Mouse (Mus musculus): ENCODE data around the gene Mpeg1. TPM values are rescaled to one million over a fixed set of nuclear protein-coding genes. Genes with fewer than 3 reads are reported as not detected.

Mpeg1 gene
- polyA plus RNA-seq (2016; fragmentation: Nextera tagmentation; extraction: Ambion mirVana) = 0.05 TPM in 1 of 2 replicates, not detected in the other

GRCm38 (mm10) chr19:12460282-12461249, at the start of gene Mpeg1:
Gene Mpeg1, plus strand, starts transcription at chr19:12460779.
- Histone ChIP-seq H3K27me3 (ENCODE audit: insufficient read depth, poor library complexity, severe bottlenecking) (no peaks in the 10 kb centered on the region), H3K27ac (no peak within 1 kb of the TSS), H3K9me3 (no peaks in the 10 kb centered on the region), H3K36me3 (no peaks in the 10 kb centered on the region), H3K4me3 (no peak within 1 kb of the TSS), H3K4me1 (peaks cover 3% of the 10 kb centered on the region)
- WGBS = 80% methylated on average over 11 of the region's 11 CpGs
- DNase-seq (ENCODE audit: low spot score) = no peak

- no peaks in the 10 kb centered on the region for H3K4me1 ChIP-seq
- DNase-seq (ENCODE audit: low spot score) = no peak
- H3K27ac ChIP-seq = no peak overlapping the region
Observed at GRCm38 (mm10) chr19:12413737-12414136, 46.8 kb upstream of the Mpeg1 start.

GRCm38 (mm10) chr19:12417361-12417760, 43.2 kb upstream of the Mpeg1 start, which contains the start of gene Olfr1441:
Gene Olfr1441, plus strand, starts transcription at chr19:12417433.
- DNase-seq (ENCODE audit: low spot score) = no peak
- Histone ChIP-seq H3K9me3 (no peaks in the 10 kb centered on the region), H3K4me3 (no peak within 1 kb of the TSS), H3K36me3 (no peaks in the 10 kb centered on the region), H3K4me1 (no peaks in the 10 kb centered on the region), H3K27me3 (ENCODE audit: insufficient read depth, poor library complexity, severe bottlenecking) (no peaks in the 10 kb centered on the region), H3K27ac (no peak within 1 kb of the TSS)

More at GRCm38 (mm10) chr19:12413737-12414136, 46.8 kb upstream of the Mpeg1 start:
- Histone ChIP-seq H3K4me3 (no peak overlapping the region), H3K36me3 (no peaks in the 10 kb centered on the region), H3K9me3 (no peaks in the 10 kb centered on the region), H3K27me3 (ENCODE audit: insufficient read depth, poor library complexity, severe bottlenecking) (no peaks in the 10 kb centered on the region)

DNA sequence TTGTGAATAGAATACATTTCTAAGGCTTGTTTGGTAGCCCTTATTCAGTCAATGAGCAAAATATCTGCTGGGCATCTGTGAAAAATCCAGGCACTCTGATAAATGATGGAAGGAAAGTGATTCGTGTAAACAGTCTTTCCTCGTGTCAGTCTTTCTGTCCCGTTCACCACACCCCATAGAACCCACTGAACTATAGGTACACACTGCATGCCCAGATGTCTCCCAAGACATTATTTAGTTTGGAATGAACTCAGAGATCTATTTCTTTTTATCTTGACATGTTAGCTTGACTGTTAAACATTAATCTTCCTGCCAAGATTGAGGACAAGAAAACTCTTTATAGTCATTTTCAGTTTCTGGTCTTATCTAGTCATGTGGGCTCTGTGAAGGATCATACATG, 42.3 kb upstream of the Mpeg1 start:
- 73% methylated on average over 3 of the region's 3 CpGs for WGBS

GRCm38 (mm10) chr19:12420555-12420954, 40.0 kb upstream of the Mpeg1 start:
- WGBS = 82% methylated on average over 6 of the region's 6 CpGs
- Histone ChIP-seq H3K9me3 (no peaks in the 10 kb centered on the region), H3K27ac (no peak overlapping the region), H3K27me3 (ENCODE audit: insufficient read depth, poor library complexity, severe bottlenecking) (no peaks in the 10 kb centered on the region), H3K36me3 (no peaks in the 10 kb centered on the region), H3K4me3 (no peak overlapping the region), H3K4me1 (no peaks in the 10 kb centered on the region)
- no peak for DNase-seq (ENCODE audit: low spot score)

More for the DNA sequence above, 42.3 kb upstream of the Mpeg1 start:
- H3K9me3 ChIP-seq = no peaks in the 10 kb centered on the region
- H3K27me3 ChIP-seq (ENCODE audit: insufficient read depth, poor library complexity, severe bottlenecking) = no peaks in the 10 kb centered on the region
- no peak overlapping the region for H3K27ac ChIP-seq
- DNase-seq (ENCODE audit: low spot score) = no peak
- no peaks in the 10 kb centered on the region for H3K4me1 ChIP-seq
- no peaks in the 10 kb centered on the region for H3K36me3 ChIP-seq
- no peak overlapping the region for H3K4me3 ChIP-seq

DNA sequence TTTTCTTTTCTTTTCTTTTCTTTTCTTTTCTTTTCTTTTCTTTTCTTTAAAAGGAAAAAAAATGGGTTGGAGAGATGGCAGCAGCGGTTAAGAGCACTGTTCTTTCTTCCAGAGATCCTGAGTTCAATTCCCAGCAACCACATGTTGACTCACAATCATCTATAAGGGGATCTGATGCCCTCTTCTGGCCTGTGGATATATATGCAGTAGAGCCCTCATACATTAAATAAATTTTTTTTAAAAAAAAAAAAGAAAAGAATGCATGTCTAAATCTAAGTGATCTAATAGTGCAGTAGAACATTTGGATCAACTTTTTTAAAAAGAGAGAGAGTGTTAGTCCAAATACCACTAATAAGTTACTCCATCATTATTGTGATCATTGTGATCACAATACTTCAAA, 38.9 kb upstream of the Mpeg1 start:
- Histone ChIP-seq H3K27ac (no peak overlapping the region), H3K4me3 (no peak overlapping the region), H3K4me1 (no peaks in the 10 kb centered on the region), H3K27me3 (ENCODE audit: insufficient read depth, poor library complexity, severe bottlenecking) (no peaks in the 10 kb centered on the region), H3K36me3 (no peaks in the 10 kb centered on the region), H3K9me3 (no peaks in the 10 kb centered on the region)
- WGBS = 70% methylated on average over 1 of the region's 1 CpGs
- DNase-seq (ENCODE audit: low spot score) = no peak

DNA sequence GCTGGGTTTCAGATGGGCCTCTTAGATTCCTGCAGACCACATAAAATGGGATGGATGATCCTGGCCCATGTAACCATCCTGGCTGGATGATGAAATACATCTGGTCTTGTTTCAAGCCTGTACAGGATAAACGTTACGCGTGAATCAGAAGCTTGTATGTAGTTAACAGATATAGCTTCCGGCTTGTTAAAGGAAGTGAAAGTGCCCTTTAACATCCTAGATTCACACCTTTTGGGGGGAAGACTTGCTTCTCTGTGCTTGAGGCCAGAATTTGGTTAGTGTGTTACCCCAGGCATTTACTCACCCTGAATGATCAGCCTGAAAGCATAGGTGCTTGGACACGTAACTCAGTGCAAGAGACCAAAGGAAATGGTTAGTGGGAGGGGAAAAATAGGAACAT, 33.5 kb upstream of the Mpeg1 start:
- no peak for DNase-seq (ENCODE audit: low spot score)
- H3K27me3 ChIP-seq (ENCODE audit: insufficient read depth, poor library complexity, severe bottlenecking) = no peaks in the 10 kb centered on the region
- H3K36me3 ChIP-seq = no peaks in the 10 kb centered on the region
- H3K27ac ChIP-seq = no peak overlapping the region
- no peaks in the 10 kb centered on the region for H3K9me3 ChIP-seq
- no peak overlapping the region for H3K4me3 ChIP-seq
- no peaks in the 10 kb centered on the region for H3K4me1 ChIP-seq
- 87% methylated on average over 5 of the region's 5 CpGs for WGBS

DNA sequence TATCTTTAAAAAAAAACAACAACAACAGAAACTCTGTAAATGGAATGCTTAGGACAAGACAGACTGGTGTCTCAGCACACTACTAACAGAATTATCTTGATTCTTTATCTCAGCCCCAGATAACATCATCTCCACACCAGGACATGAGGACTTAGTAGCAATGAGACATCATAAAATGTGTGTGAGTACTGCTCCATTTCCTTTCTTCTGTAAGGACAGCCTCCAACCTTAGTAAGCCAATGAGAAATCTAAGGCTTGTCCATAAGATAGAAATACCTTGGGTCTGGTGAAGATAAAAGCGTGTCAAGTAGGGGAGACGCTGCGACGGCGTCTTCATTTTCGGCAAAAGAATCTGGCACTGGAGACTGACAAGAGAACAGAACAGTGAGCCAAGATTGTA, 33.0 kb upstream of the Mpeg1 start, which contains the start of gene Pfpl:
Gene Pfpl, plus strand, starts transcription at position 301 of the 400 bp plus-strand sequence.
- no peak within 1 kb of the TSS for H3K27ac ChIP-seq
- no peaks in the 10 kb centered on the region for H3K36me3 ChIP-seq
- DNase-seq (ENCODE audit: low spot score) = no peak
- WGBS = 85% methylated on average over 6 of the region's 6 CpGs
- no peaks in the 10 kb centered on the region for H3K27me3 ChIP-seq (ENCODE audit: insufficient read depth, poor library complexity, severe bottlenecking)
- no peaks in the 10 kb centered on the region for H3K9me3 ChIP-seq
- H3K4me1 ChIP-seq = no peaks in the 10 kb centered on the region
- H3K4me3 ChIP-seq = no peak within 1 kb of the TSS

DNA sequence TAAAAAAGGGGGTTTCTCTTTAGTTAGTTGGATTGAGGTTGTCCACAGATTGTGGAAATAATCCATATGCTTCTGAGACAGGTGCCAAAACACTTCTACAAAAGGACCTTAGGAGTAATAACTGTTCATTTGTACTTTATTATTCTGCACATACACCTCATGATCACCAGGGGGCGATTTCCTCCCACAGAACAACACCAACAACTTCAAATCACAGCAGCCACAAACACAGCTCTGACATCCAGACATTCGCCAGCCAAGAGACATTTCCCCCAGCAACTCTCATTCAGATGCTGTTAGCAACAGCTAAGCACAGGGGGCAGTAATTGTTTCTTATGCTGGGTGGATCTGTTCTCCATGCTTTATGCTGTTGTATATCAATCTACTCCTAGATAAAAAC, 27.5 kb upstream of the Mpeg1 start:
- Histone ChIP-seq H3K27ac (no peak overlapping the region), H3K4me3 (no peak overlapping the region), H3K9me3 (no peaks in the 10 kb centered on the region), H3K27me3 (ENCODE audit: insufficient read depth, poor library complexity, severe bottlenecking) (no peaks in the 10 kb centered on the region), H3K4me1 (no peaks in the 10 kb centered on the region), H3K36me3 (no peaks in the 10 kb centered on the region)
- WGBS = 15% methylated on average over 2 of the region's 2 CpGs
- no peak for DNase-seq (ENCODE audit: low spot score)

DNA sequence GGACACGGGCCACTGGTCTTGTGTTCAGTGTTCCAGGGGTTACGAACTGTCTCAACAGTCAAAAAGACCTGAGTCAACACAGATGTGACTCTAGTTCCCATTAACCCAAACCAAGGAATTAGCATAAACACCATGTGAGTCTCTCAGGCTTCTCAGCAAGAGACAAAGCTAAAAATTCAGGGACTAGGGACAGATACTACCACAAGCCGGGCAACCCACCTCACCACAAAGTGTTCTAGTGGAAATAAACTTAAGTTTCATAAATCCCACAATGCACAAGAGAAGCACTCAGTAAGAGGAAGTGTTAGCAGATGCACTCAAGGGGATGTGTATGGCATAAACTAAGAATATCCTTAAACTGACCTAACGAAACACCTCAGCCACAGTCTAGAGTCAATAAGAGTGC, 25.6 kb upstream of the Mpeg1 start:
- no peaks in the 10 kb centered on the region for H3K4me1 ChIP-seq
- WGBS = 78% methylated on average over 4 of the region's 4 CpGs
- DNase-seq (ENCODE audit: low spot score) = no peak
- H3K27ac ChIP-seq = no peak overlapping the region
- H3K4me3 ChIP-seq = no peak overlapping the region
- H3K36me3 ChIP-seq = no peaks in the 10 kb centered on the region
- no peaks in the 10 kb centered on the region for H3K27me3 ChIP-seq (ENCODE audit: insufficient read depth, poor library complexity, severe bottlenecking)
- no peaks in the 10 kb centered on the region for H3K9me3 ChIP-seq

GRCm38 (mm10) chr19:12435750-12436524, 24.6 kb upstream of the Mpeg1 start:
- WGBS = 73% methylated on average over 4 of the region's 4 CpGs
- H3K9me3 ChIP-seq = no peaks in the 10 kb centered on the region
- DNase-seq (ENCODE audit: low spot score) = no peak
- no peak overlapping the region for H3K4me3 ChIP-seq
- no peak overlapping the region for H3K27ac ChIP-seq
- no peaks in the 10 kb centered on the region for H3K36me3 ChIP-seq
- no peaks in the 10 kb centered on the region for H3K4me1 ChIP-seq
- H3K27me3 ChIP-seq (ENCODE audit: insufficient read depth, poor library complexity, severe bottlenecking) = no peaks in the 10 kb centered on the region

GRCm38 (mm10) chr19:12439581-12439980, 21.0 kb upstream of the Mpeg1 start:
- no peaks in the 10 kb centered on the region for H3K36me3 ChIP-seq
- H3K4me3 ChIP-seq = no peak overlapping the region
- no peak for DNase-seq (ENCODE audit: low spot score)
- no peaks in the 10 kb centered on the region for H3K27me3 ChIP-seq (ENCODE audit: insufficient read depth, poor library complexity, severe bottlenecking)
- no peaks in the 10 kb centered on the region for H3K9me3 ChIP-seq
- H3K27ac ChIP-seq = no peak overlapping the region
- H3K4me1 ChIP-seq = 0 out of 2 replicates have a peak, but pooled peaks cover 3% of the 10 kb centered on the region
- 48% methylated on average over 1 of the region's 1 CpGs for WGBS
